Mouse (Mus musculus) midbrain, embryonic 14.5 days (tissue): ENCODE measurements at regions not wholly inside any gene's neighbourhood (a gene's known extent, or its start where the extent isn't known, plus 50 kb on each side); places are given as distances from the start of the nearest gene placed in this dataset.

Source experiments
- ATAC-seq: fragments of 200-750 bp; cut with Nextera tagmentation; 2 replicates; pipeline ENCODE4 v1.8.0; 2017; ENCODE audit warnings: moderate number of reproducible peaks, moderate library complexity; ENCODE audit not compliant: low FRiP score, low TSS enrichment
- DNase-seq: peaks from one replicate; pipeline ENCODE4 v3.0.0-alpha.2; 2015
- H3K27ac ChIP-seq: fragments of 300-500 bp; sonication (generic); replicated peaks from 2 replicates; pipeline ENCODE4 v1.5.1; 2014; ENCODE audit warnings: mild to moderate bottlenecking, low read depth, low read length, moderate library complexity
- H3K27me3 ChIP-seq: fragments of 300-500 bp; sonication (generic); 2 replicates; pipeline ENCODE4 v1.6.1; 2014; ENCODE audit warnings: low read length, control low read depth, mixed read lengths; ENCODE audit not compliant: control insufficient read depth, insufficient read depth
- H3K36me3 ChIP-seq: fragments of 300-500 bp; sonication (generic); 2 replicates; pipeline ENCODE4 v1.6.1; 2014; ENCODE audit warnings: low read length, control low read depth; ENCODE audit not compliant: control insufficient read depth, insufficient read depth
- H3K4me1 ChIP-seq: fragments of 300-500 bp; sonication (generic); 2 replicates; pipeline ENCODE4 v1.6.1; 2014; ENCODE audit warnings: mild to moderate bottlenecking, antibody characterized with exemption, low read length, control low read depth; ENCODE audit not compliant: control insufficient read depth, insufficient read depth
- H3K4me2 ChIP-seq: fragments of 300-500 bp; sonication (generic); 2 replicates; pipeline ENCODE4 v1.6.1; 2014; ENCODE audit warnings: mild to moderate bottlenecking, low read length, moderate library complexity
- H3K4me3 ChIP-seq: fragments of 300-500 bp; sonication (generic); replicated peaks from 2 replicates; pipeline ENCODE4 v1.5.1; 2014; ENCODE audit warnings: low read depth, low read length
- H3K9ac ChIP-seq: fragments of 300-500 bp; sonication (generic); replicated peaks from 2 replicates; pipeline ENCODE4 v1.6.1; 2014; ENCODE audit warnings: mild to moderate bottlenecking, low read length, moderate library complexity
- H3K9me3 ChIP-seq: fragments of 300-500 bp; sonication (generic); 2 replicates; pipeline ENCODE4 v1.6.1; 2016; ENCODE audit warnings: low read length, control low read depth, mixed read lengths; ENCODE audit not compliant: control insufficient read depth
- WGBS: fragments of 180-500 bp; shearing (Covaris S2); extraction: QIAGEN DNeasy Blood & Tissue Kit; methylation state at CpG from one replicate; pipeline ENCODE4 v1.1.7; 2014; 5-methylcytosine and 5-hydroxymethylcytosine counted together

DNA sequence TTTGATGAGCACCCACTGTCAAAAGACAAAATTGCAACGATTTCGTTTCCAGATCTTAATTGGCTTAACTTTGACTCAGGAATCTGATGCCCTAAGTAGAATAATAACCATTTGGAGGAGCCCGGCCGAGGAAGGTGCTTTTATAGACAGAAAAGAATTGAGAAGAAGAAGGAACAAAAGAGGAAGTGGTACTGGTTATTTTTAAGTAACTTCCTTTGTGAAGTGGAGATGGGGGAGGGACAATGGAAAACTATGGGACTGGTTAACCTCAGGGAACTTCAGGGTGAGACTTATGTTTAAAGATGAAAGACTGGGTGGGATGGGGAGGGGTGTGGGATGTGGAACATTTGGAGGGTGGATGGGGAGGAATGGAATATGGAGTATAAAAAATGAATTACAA, 880.9 kb downstream of the Tmem114 start:
- H3K4me1 ChIP-seq: 0 out of 2 replicates have a peak, but pooled peaks cover 4% of the 10 kb centered on the region
- no peaks in the 10 kb centered on the region for H3K36me3 ChIP-seq
- WGBS: 14% methylated on average over 4 of the region's 4 CpGs

DNA sequence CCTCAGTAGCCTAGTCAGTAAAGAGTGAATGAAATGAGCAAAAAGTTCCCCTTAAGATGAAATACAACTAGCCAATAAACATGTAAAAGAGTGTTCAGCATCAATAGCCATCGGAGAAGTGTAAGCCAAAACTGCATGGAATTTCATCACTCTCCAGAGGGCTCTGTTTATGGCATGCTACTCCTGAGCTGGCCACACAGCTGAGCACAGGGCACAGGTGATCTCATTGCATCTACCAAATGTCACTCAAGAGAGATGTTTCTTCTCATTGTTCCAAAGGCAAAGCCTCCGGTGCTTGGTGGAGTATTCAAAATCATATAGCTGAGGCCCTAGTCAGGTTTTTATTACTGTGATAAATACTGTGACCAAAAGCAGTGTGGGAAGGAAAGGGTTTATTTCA, 895.1 kb downstream of the Tmem114 start:
- Histone ChIP-seq H3K36me3 (no peaks in the 10 kb centered on the region), H3K4me1 (peaks cover 20% of the 10 kb centered on the region), H3K27ac (no peak overlapping the region), H3K9ac (no peak overlapping the region), H3K9me3 (no peaks in the 10 kb centered on the region), H3K4me2 (no peak overlapping the region), H3K4me3 (no peak overlapping the region), H3K27me3 (no peaks in the 10 kb centered on the region)
- WGBS: 77% methylated on average over 2 of the region's 2 CpGs
- DNase-seq (no peak), ATAC-seq (no peak)

More for the DNA sequence above, 880.9 kb downstream of the Tmem114 start:
- no peaks in the 10 kb centered on the region for H3K27me3 ChIP-seq
- H3K9me3 ChIP-seq: no peaks in the 10 kb centered on the region
- H3K27ac ChIP-seq: no peak overlapping the region
- H3K4me3 ChIP-seq: no peak overlapping the region
- ATAC-seq (no peak), DNase-seq (no peak)
- no peak overlapping the region for H3K9ac ChIP-seq
- H3K4me2 ChIP-seq: no peak overlapping the region

DNA sequence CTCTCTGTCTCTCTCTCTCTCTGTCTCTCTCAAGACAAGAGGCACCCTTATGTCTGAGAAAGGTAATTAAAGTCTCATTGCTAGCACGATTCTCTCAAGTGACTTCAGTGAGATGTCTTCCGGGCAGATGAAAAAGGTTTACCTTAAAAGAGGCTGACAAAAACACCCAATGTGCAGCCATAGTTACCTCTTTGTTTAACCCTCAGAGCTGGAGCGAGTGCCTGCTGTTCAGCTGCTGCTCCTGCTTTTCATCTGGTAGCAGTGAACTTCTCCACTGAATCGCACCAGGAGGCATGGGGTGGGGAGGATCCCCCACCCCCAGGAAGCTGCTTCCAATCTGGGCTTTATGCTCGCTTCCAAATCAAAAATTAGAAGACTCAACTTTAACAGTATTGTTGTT, 896.0 kb downstream of the Tmem114 start:
- DNase-seq: peak; percentile 57
- ATAC-seq: no peak
- no peaks in the 10 kb centered on the region for H3K36me3 ChIP-seq
- peak overlapping the region; percentile 71 for H3K27ac ChIP-seq
- no peak overlapping the region for H3K9ac ChIP-seq
- H3K27me3 ChIP-seq: no peaks in the 10 kb centered on the region
- H3K4me1 ChIP-seq: peaks cover 20% of the 10 kb centered on the region
- 12% methylated on average over 5 of the region's 5 CpGs for WGBS
- H3K9me3 ChIP-seq: no peaks in the 10 kb centered on the region
- H3K4me3 ChIP-seq: no peak overlapping the region
- 0 out of 2 replicates have a peak overlapping the region, but pooled peaks have one; percentile 5 for H3K4me2 ChIP-seq

DNA sequence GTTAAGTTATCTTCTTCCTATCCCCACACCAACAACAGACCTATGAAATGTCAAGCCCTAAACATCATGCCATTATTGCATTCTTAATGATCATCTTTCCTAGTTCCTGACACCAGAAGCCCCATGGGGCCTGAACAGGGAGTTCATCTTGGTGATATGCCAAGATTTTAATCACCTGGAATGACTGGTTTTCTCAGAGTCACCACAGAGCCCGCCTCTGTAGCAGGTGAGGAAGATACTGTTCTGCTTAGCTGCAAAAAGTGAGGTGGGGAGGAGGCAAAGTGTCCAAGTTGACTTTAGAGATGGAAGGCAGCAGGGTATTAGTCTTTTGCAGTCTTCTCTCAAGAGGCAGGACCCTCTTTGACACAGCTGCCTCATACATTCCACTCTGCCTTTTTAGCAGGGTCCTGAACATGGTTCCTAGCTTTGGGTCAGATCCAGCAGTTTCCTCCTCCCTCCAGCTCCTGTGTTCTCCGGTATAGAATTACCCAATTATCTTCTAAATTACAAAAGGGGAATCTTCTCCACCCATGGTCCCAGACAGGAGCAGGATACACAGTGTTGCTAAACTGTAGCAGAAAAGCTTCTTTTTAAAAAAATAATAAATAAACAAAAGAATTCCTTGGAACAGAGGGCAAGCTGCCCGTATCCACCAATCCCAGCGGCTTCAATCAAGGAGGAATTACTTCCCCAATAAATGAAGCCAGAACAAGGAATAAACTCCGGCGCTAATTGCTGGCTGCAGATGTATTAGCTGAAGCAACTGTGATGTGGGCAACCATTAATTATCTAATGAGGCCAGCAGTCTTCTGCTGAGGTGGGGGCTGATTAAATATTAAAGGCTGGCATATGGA, 896.8 kb downstream of the Tmem114 start:
- no peak; the same call in 1 of the 2 replicates for ATAC-seq
- Histone ChIP-seq H3K27me3 (no peaks in the 10 kb centered on the region), H3K4me2 (0 out of 2 replicates have a peak overlapping the region, but pooled peaks have one; percentile 5), H3K4me1 (peaks cover 20% of the 10 kb centered on the region), H3K9me3 (no peaks in the 10 kb centered on the region), H3K9ac (no peak overlapping the region), H3K4me3 (no peak overlapping the region), H3K36me3 (no peaks in the 10 kb centered on the region), H3K27ac (peak overlapping the region; percentile 71)
- peak; percentile 66 for DNase-seq
- 45% methylated on average over 6 of the region's 6 CpGs for WGBS

DNA sequence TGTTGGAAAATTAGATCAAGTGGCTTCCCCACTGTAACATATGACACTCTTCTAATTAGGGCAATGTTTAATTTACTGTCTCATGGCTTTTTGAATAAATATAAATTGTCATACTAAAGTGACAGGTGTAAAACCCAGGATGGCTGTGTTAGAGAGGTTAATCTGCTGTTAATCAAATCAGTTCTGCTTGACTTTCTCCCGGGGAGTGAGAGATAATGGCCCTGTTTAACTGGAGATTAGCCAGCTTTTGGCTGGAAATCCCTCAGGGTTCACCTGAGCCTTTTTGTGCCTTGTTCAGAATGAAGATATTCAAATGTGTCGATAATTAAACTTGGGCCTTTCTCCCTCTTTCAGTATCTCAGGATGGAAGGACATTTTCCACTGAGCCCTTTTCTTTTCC, 906.2 kb downstream of the Tmem114 start:
- Histone ChIP-seq H3K27me3 (no peaks in the 10 kb centered on the region), H3K27ac (no peak overlapping the region), H3K4me2 (no peak overlapping the region), H3K9ac (no peak overlapping the region), H3K36me3 (no peaks in the 10 kb centered on the region), H3K4me3 (no peak overlapping the region), H3K4me1 (no peaks in the 10 kb centered on the region), H3K9me3 (peaks cover 12% of the 10 kb centered on the region)
- ATAC-seq: no peak
- 22% methylated on average over 2 of the region's 2 CpGs for WGBS
- peak; percentile 51 for DNase-seq
